ENCODE assay signal across 27 mouse cellular contexts in the genomic region with DNA sequence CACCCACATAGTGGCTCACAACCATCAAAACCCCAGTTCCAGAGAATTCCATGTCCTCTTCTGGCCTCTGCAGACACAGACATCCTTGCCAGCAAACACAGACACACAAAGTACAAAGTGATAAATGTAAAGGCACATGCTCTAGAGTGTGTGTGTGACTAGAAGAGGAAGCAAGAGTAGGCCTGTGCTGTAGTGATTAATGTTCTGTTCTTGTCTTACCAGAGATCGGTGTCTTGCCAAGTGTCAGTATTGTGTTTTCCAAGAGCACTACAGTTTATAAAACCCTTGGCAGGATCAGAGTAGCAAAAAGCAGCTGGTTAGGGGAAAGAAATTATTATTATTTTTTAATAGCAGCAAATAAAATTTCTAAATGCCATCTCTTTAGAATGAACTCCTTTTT. TPM values are rescaled to one million over a fixed set of nuclear protein-coding genes. Genes with fewer than 3 reads are reported as not detected.
"Had no signal": no experiment of that assay in that cellular context is flagged by ENCODE, and none has a peak within 500 bp of the region (broad histone marks: within the 10 kb centered on the region; RNA-seq: fewer than 3 reads in every experiment).

No protein-coding gene starts in this region.

- H3K4me3 ChIP-seq: heart, adult 2 months; heart, embryonic 13.5 days; heart, embryonic 15.5 days; hindbrain, embryonic 13.5 days; hindbrain, embryonic 15.5 days; kidney, embryonic 15.5 days; layer of hippocampus, adult 2 months; left cerebral cortex, adult 2 months; limb, embryonic 10.5 days; limb, embryonic 12.5 days; liver, embryonic 13.5 days had no signal

- DNase-seq: gastrocnemius, postnatal 14 days; gastrocnemius, postnatal 36 days; heart, adult 2 months; heart, postnatal 14 days; heart, postnatal 36 days; kidney, adult 11 months; kidney, adult 2 months; kidney, adult 9 months; kidney, postnatal 14 days; kidney, postnatal 4 days; liver; liver, embryonic 13.5 days had no signal

- H3K9ac ChIP-seq: heart, embryonic 13.5 days; heart, embryonic 15.5 days; hindbrain, embryonic 13.5 days; hindbrain, embryonic 15.5 days; kidney, embryonic 15.5 days; limb, embryonic 12.5 days; liver, embryonic 13.5 days had no signal

- H3K27me3 ChIP-seq: heart, embryonic 13.5 days; heart, embryonic 15.5 days; hindbrain, embryonic 13.5 days; hindbrain, embryonic 15.5 days; kidney, embryonic 15.5 days; limb, embryonic 12.5 days; liver, embryonic 13.5 days had no signal

- ATAC-seq: hindbrain, postnatal 0 days; intestine, embryonic 16.5 days had no signal

- H3K4me1 ChIP-seq: heart, embryonic 15.5 days; hindbrain, embryonic 13.5 days; hindbrain, embryonic 15.5 days; kidney, embryonic 15.5 days; limb, embryonic 10.5 days; limb, embryonic 12.5 days; liver, embryonic 13.5 days had no signal

- H3K9me3 ChIP-seq: heart, embryonic 13.5 days; heart, embryonic 15.5 days; hindbrain, embryonic 13.5 days; hindbrain, embryonic 15.5 days; kidney, embryonic 15.5 days; limb, embryonic 10.5 days; limb, embryonic 12.5 days; liver, embryonic 13.5 days had no signal

- H3K4me2 ChIP-seq: heart, embryonic 11.5 days; heart, embryonic 13.5 days; heart, embryonic 15.5 days; hindbrain, embryonic 13.5 days; hindbrain, embryonic 15.5 days; kidney, embryonic 15.5 days; limb, embryonic 12.5 days; liver, embryonic 11.5 days; liver, embryonic 13.5 days had no signal

- H3K27ac ChIP-seq: heart, adult 2 months; heart, embryonic 13.5 days; heart, embryonic 15.5 days; hindbrain, embryonic 13.5 days; hindbrain, embryonic 15.5 days; hindbrain, postnatal 0 days; kidney, embryonic 15.5 days; kidney, postnatal 0 days; layer of hippocampus, adult 2 months; left cerebral cortex, adult 2 months; limb, embryonic 10.5 days; limb, embryonic 12.5 days; liver, embryonic 13.5 days had no signal

RNA-seq across cellular contexts. Expression of gene AI182371, which starts 37.2 kb away (rescaled TPM):
- polyA plus RNA-seq: hindbrain, embryonic 11.5 days; hindbrain, embryonic 13.5 days; limb, embryonic 10.5 days had no signal
